Mouse (Mus musculus) neural tube, embryonic 12.5 days (tissue): ENCODE results near the gene Naa30. TPM values are rescaled to one million over a fixed set of nuclear protein-coding genes. Genes with fewer than 3 reads are reported as not detected.
A peak's percentile ranks its signal among the peaks of the same experiment; 100 is the strongest.
"Not testable (repeated sequence)": the region's sequence is repeated elsewhere in the genome, so short reads cannot be mapped to it uniquely, and the experiment has no call there.

Experiments
- ATAC-seq: fragments of 200-750 bp; cut with Nextera tagmentation; 2 replicates; pipeline ENCODE4 v1.8.0; 2017; ENCODE audit warnings: low read depth, mild to moderate bottlenecking, moderate TSS enrichment, moderate library complexity; ENCODE audit not compliant: low FRiP score
- H3K27ac ChIP-seq: fragments of 300-500 bp; sonication (generic); 2 replicates; pipeline ENCODE4 v1.5.1; 2016
- H3K27me3 ChIP-seq: fragments of 300-500 bp; sonication (generic); replicated peaks from 2 replicates; pipeline ENCODE4 v1.6.1; 2016; ENCODE audit warnings: mild to moderate bottlenecking
- H3K36me3 ChIP-seq: fragments of 300-500 bp; sonication (generic); 2 replicates; pipeline ENCODE4 v1.6.1; 2016; ENCODE audit warnings: mild to moderate bottlenecking
- H3K4me1 ChIP-seq: fragments of 300-500 bp; sonication (generic); 2 replicates; pipeline ENCODE4 v1.6.1; 2016
- H3K4me2 ChIP-seq: fragments of 300-500 bp; sonication (generic); replicated peaks from 2 replicates; pipeline ENCODE4 v1.6.1; 2016; ENCODE audit warnings: mild to moderate bottlenecking
- H3K4me3 ChIP-seq: fragments of 300-500 bp; sonication (generic); 2 replicates; pipeline ENCODE4 v1.5.1; 2016
- H3K9ac ChIP-seq: fragments of 300-500 bp; sonication (generic); 2 replicates; pipeline ENCODE4 v1.6.1; 2016; ENCODE audit warnings: mild to moderate bottlenecking
- H3K9me3 ChIP-seq: fragments of 300-500 bp; sonication (generic); 2 replicates; pipeline ENCODE4 v1.6.1; 2016; ENCODE audit warnings: mild to moderate bottlenecking
- WGBS: fragments of 180-500 bp; shearing (Covaris S2); methylation state at CpG from one replicate; pipeline ENCODE4 v1.1.7; 2016; 5-methylcytosine and 5-hydroxymethylcytosine counted together
- polyA plus RNA-seq: library from polyadenylated mRNA; unstranded; fragments of >200 nt; fragmentation: Nextera tagmentation; extraction: Ambion mirVana; gene quantifications from 2 replicates; pipeline ENCODE4 v1.2.1, GENCODE M21; 2016

Gene Naa30
- polyA plus RNA-seq, 1 experiment from 2014 or later = 26.6 TPM

DNA sequence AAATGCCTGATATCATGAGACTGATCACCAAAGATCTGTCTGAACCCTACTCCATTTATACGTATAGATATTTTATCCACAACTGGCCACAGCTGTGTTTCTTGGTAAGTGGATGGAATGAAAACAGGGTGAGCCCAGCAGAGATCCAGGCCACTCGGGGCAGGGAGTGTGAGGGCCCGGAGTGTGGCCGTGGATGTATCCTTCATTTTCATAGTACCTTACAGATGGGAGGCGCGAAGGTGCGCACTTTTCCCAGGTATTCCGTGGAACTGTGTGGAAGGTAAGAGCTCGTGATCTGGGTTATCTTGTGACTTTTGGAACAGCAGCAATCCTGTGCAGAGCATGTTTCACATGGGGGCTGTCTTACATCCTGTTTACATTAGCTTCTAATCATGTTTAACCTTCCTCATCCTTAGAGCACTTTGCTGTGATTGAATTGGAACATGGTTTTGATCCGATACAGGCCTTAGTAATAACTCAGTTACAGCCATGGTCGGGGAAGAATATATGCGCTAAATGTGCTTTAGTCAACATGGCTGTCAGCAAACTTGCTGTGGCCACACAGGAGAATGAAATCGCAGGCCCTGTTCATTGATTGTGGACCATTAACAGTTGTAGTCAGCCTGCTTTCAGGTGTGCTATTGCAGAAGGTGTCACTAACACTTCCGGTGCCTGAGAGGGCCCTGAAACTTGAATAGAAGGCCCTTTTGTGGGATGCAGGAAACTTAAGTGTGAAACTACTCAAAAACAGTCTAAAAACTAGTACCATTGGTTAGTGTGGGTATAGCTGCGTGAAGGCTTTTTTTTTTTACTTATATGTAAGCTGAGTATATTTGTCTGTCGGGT lies 1.5 kb downstream of the Naa30 start:
- ATAC-seq = no peak
- no peak overlapping the region for H3K27ac ChIP-seq

DNA sequence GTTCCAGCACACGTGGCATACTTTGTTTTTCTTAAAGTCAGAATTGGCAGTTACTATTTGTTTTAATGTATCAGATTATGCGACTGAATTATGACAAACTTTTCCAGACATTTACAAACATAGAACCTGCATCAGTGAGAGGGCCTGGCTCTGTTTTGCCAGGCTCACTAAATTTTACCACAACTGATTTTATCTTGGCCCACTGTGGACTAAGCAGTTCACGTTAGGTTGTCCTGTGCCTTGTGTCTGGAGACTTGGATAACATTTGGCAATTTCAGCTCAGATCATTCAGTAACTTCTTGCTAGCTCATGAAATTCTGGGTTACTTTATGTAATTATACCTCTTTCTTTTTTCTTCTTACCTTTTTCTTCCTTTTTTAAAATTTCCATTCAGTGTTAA lies 7.7 kb downstream of the Naa30 start:
- peaks cover under 1% of the 10 kb centered on the region for H3K4me1 ChIP-seq
- H3K9me3 ChIP-seq = no peaks in the 10 kb centered on the region
- no peak overlapping the region for H3K4me3 ChIP-seq
- ATAC-seq = no peak
- no peak overlapping the region for H3K27ac ChIP-seq
- no peak overlapping the region for H3K9ac ChIP-seq
- H3K27me3 ChIP-seq = no peaks in the 10 kb centered on the region
- no peak overlapping the region for H3K4me2 ChIP-seq
- H3K36me3 ChIP-seq = peaks cover 17% of the 10 kb centered on the region
- WGBS = 83% methylated on average over 3 of the region's 3 CpGs

More for the DNA sequence above, 1.5 kb downstream of the Naa30 start:
- Histone ChIP-seq H3K36me3 (no peaks in the 10 kb centered on the region), H3K9me3 (no peaks in the 10 kb centered on the region), H3K9ac (peak overlapping the region; percentile 96), H3K4me2 (peak overlapping the region; percentile 84), H3K4me1 (peaks cover 19% of the 10 kb centered on the region), H3K27me3 (no peaks in the 10 kb centered on the region), H3K4me3 (peak overlapping the region; percentile 98)
- WGBS = 57% methylated on average over 16 of the region's 16 CpGs

DNA sequence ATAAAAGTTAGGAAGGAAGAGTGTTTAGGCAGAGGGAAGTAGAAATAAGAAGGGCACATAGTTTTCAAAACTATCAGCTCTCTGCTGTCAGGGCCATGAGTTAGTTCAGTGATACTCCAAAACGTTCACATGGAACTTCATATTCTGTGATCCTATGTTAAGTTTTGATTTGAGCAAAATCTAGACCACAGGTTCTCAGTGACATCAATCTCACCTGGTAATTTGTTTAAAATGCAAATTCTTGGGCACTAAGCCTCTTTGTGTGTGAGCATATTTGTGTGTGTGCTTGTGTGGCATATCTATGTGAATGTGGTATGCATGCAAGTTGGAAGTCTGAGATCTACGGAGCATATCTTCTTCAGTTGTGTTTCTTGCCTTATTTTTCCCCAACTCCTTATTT lies 14.2 kb downstream of the Naa30 start:
- no peaks in the 10 kb centered on the region for H3K27me3 ChIP-seq
- H3K36me3 ChIP-seq = peaks cover 18% of the 10 kb centered on the region
- no peaks in the 10 kb centered on the region for H3K9me3 ChIP-seq
- no peak for ATAC-seq
- 91% methylated on average over 2 of the region's 2 CpGs for WGBS
- H3K27ac ChIP-seq = no peak overlapping the region
- H3K4me1 ChIP-seq = no peaks in the 10 kb centered on the region
- H3K4me3 ChIP-seq = no peak overlapping the region
- no peak overlapping the region for H3K4me2 ChIP-seq
- no peak overlapping the region for H3K9ac ChIP-seq

DNA sequence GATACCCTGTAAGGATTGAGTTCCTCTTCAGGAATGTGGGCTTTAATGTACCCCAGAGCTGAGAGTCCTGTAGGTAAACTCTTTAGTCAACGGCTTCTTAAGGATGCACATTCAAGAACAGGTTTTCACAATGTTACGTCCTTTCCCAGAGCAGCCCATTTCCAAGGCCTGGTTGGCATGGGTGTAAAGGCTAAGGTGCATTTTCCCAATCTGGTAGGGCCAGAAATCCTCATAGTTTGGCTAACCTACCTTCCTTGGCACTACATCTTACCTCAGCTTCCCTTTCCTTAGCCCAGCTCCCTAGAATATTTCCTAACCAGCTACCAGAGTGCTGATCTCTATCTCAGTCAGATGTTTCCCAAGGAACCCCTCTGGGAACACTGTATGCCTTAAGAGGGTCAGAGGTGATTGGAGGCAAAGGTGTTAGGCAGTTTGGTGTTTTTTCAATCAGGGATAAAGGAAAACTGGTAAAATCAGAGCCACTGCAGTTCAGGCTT lies 25.1 kb downstream of the Naa30 start:
- Histone ChIP-seq H3K27me3 (no peaks in the 10 kb centered on the region), H3K36me3 (no peaks in the 10 kb centered on the region), H3K4me1 (no peaks in the 10 kb centered on the region), H3K4me2 (no peak overlapping the region), H3K27ac (no peak overlapping the region), H3K4me3 (no peak overlapping the region), H3K9ac (no peak overlapping the region), H3K9me3 (no peaks in the 10 kb centered on the region)
- 92% methylated on average over 2 of the region's 2 CpGs for WGBS
- ATAC-seq = no peak

DNA sequence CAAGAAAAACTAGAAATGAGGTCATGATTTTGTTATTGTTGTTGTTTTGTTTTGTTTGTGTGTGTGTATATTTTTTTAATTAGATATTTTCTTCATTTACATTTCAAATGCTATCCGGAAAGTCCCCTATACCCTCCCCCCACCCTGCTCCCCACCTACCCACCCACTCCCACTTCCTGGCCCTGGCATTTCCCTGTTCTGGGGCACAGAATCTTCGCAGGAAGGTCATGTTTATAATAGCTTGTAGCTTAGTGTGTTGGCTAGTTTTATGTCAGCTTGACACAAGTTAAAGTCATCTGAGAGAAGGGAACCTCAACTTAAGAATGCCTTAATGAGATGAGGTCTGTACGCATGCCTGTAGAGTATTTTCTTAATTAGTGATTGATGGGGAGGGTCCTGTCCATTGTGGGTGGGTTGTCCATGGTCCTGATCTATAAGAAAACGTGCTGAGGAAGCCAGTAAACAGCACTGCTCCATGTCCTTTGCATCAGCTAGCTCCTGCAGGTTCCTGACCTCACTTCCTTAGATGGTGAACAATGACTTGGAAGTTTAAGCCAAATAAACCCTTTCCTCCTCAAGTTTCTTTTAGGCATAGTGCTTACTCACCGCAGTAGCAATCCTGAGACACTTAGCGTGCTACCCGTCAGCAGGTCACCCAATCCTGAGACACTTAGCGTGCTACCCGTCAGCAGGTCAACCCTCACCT lies 29.2 kb downstream of the Naa30 start:
- H3K27ac ChIP-seq = no peak overlapping the region
- H3K36me3 ChIP-seq = no peaks in the 10 kb centered on the region
- WGBS = 85% methylated on average over 9 of the region's 9 CpGs
- H3K27me3 ChIP-seq = no peaks in the 10 kb centered on the region
- H3K9me3 ChIP-seq = no peaks in the 10 kb centered on the region
- no peaks in the 10 kb centered on the region for H3K4me1 ChIP-seq
- H3K4me2 ChIP-seq = no peak overlapping the region
- no peak for ATAC-seq
- H3K4me3 ChIP-seq = no peak overlapping the region
- H3K9ac ChIP-seq = no peak overlapping the region

DNA sequence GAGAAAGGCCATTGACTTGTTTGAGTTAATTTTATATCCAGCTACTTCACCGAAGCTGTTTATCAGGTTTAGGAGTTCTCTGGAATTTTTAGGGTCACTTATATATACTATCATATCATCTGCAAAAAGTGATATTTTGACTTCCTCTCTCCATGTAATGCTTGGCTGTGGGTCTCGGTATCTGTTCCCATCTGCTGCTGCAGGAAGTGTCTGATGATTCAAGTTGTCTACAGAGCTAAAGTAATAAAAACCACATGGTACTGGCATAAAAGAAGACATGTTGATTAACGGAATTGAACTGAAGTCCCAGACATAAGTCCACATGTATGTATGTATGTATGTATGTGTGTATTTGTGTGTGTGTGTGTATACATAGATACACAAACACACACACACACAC lies 38.2 kb downstream of the Naa30 start:
- not testable (repeated sequence) for H3K4me3 ChIP-seq

DNA sequence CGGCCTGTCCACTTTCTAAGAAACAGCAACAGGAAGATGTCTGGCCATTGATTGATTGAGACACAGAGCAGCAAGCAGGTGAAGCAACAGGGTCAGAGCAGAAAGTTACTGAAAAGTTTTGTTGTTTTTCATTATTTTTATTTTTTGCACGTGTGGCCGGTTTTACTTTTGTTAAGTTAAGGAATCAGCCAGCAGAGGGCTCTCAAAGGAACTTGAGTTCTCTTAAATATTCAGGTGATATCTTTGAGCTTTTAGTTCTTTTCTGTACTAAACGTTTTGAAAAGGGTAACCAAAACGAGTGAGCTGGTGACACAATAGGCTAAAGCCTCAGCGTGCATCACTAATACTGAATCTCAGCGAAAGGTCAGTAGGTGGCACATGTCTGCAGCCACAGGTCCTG lies 46.7 kb downstream of the Naa30 start:
- Histone ChIP-seq H3K27me3 (no peaks in the 10 kb centered on the region), H3K36me3 (no peaks in the 10 kb centered on the region), H3K4me2 (no peak overlapping the region), H3K9me3 (no peaks in the 10 kb centered on the region), H3K9ac (no peak overlapping the region), H3K4me1 (no peaks in the 10 kb centered on the region), H3K4me3 (no peak overlapping the region), H3K27ac (no peak overlapping the region)
- WGBS = 73% methylated on average over 7 of the region's 7 CpGs
- no peak for ATAC-seq

More for the DNA sequence above, 38.2 kb downstream of the Naa30 start:
- not testable (repeated sequence) for H3K27me3 ChIP-seq, H3K9ac ChIP-seq, H3K36me3 ChIP-seq, H3K27ac ChIP-seq, H3K9me3 ChIP-seq, H3K4me1 ChIP-seq, ATAC-seq, H3K4me2 ChIP-seq
- WGBS = 90% methylated on average over 3 of the region's 3 CpGs

DNA sequence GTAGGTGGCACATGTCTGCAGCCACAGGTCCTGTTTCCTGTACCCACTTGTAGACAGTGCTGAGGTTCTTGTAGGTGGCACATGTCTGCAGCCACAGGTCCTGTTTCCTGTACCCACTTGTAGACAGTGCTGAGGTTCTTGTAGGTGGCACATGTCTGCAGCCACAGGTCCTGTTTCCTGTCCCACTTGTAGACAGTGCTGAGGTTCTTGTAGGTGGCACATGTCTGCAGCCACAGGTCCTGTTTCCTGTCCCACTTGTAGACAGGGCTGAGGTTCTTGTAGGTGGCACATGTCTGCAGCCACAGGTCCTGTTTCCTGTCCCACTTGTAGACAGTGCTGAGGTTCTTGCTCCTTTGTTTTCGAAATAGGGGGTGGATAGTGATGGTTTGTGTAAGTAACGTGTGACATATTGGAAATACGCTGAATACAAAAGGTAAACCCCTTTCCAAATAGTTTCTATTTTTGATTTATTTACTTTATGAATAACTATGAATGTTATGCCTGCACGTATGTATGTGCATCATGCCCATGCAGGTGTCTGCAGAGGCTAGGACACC lies 47.5 kb downstream of the Naa30 start:
- H3K9ac ChIP-seq, H3K27me3 ChIP-seq, H3K4me2 ChIP-seq, H3K4me1 ChIP-seq, H3K27ac ChIP-seq, H3K4me3 ChIP-seq, H3K36me3 ChIP-seq, H3K9me3 ChIP-seq, ATAC-seq: not testable (repeated sequence)
- WGBS = 90% methylated on average over 4 of the region's 4 CpGs

DNA sequence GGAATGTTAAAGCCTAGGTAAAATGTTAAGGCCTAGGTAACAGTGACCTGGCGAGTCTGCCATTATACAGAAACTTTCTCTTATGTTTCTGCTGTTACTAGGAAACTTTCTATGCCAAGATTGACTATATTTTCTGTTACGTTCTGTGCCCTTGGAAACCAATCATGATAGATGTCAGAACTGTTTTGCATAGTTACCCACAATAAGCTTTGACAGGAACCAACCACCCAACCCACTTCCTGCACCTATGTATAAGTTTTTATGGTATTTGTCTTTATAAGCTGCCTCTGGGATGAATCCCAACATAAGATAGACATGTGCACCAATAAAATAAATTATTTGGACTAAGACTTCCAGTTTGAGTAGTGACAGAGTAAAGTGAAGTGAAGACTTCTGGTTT lies 49.7 kb downstream of the Naa30 start:
- ATAC-seq = no peak
- H3K4me2 ChIP-seq = no peak overlapping the region

DNA sequence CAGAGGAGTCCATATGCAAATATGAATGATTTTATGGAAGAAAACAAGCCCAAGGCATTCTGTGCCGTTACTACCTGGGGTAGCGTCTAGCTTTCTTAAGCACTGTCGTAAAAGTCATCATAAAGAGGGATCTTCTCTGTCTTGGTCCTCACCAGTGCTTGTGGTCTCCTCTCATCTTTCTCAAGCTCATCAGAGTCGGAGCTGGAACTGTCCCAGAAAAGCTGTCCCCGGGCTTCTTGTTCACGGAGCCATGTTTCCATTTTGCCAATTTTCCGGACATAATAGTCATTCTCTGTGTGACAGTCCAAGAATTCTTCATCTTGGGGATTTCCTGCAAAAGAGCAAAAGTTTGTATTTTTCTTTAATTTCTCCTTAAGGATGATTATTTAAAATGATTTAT lies 54.4 kb downstream of the Naa30 start:
- Histone ChIP-seq H3K27me3 (no peaks in the 10 kb centered on the region), H3K9ac (no peak overlapping the region), H3K4me2 (no peak overlapping the region), H3K36me3 (no peaks in the 10 kb centered on the region), H3K4me3 (no peak overlapping the region), H3K9me3 (no peaks in the 10 kb centered on the region), H3K4me1 (no peaks in the 10 kb centered on the region), H3K27ac (no peak overlapping the region)
- 76% methylated on average over 7 of the region's 7 CpGs for WGBS
- no peak for ATAC-seq

More for the DNA sequence above, 49.7 kb downstream of the Naa30 start:
- Histone ChIP-seq H3K36me3 (no peaks in the 10 kb centered on the region), H3K4me1 (no peaks in the 10 kb centered on the region), H3K9me3 (no peaks in the 10 kb centered on the region), H3K9ac (no peak overlapping the region), H3K27me3 (no peaks in the 10 kb centered on the region), H3K4me3 (no peak overlapping the region), H3K27ac (no peak overlapping the region)
- WGBS = 94% methylated on average over 2 of the region's 2 CpGs

DNA sequence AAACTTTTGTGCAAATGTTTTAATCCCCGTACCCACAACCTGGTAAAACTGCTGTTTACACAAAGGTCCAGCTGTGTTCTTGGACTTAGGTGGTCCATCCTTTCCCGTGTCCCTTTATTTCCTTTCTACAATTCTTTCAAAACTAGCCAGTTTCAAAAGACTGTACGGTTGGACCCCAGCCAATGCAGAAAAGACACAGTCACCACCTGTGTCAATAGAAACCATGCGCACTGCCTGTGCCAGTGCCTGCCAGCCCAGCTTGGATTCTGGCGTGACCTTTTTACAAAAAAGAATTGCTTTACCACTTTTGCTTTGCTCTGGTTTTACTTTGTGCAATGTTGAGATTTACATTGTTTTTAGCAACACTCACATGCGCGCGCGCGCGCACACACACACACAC lies 55.0 kb downstream of the Naa30 start:
- no peaks in the 10 kb centered on the region for H3K36me3 ChIP-seq
- H3K9me3 ChIP-seq = no peaks in the 10 kb centered on the region
- WGBS = 85% methylated on average over 11 of the region's 11 CpGs
- H3K4me3 ChIP-seq = no peak overlapping the region
- no peak overlapping the region for H3K9ac ChIP-seq
- no peak overlapping the region for H3K4me2 ChIP-seq
- no peaks in the 10 kb centered on the region for H3K27me3 ChIP-seq
- no peak for ATAC-seq
- no peak overlapping the region for H3K27ac ChIP-seq
- no peaks in the 10 kb centered on the region for H3K4me1 ChIP-seq

DNA sequence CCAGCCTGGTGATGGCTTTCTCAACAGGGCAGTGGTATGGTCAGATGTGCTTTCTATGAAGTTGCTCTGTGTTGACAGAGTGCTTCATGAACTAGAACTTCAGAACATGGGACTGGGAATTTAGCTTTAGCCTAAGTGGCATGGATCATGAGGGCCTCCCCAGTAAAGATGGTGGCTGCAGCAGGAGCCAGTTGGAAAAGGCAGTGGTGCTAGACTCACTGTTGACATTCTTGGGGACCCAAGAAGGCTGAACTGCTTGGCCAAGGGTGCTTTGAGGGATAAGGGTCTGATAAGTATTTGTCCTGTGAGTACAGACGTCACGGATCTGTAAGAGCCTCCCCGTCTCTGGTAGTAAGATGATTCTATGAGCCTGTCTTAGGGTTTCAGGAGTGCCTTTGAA lies 59.8 kb downstream of the Naa30 start:
- Histone ChIP-seq H3K4me2 (no peak overlapping the region), H3K27me3 (no peaks in the 10 kb centered on the region), H3K9ac (no peak overlapping the region), H3K27ac (no peak overlapping the region), H3K4me1 (no peaks in the 10 kb centered on the region), H3K36me3 (no peaks in the 10 kb centered on the region), H3K4me3 (no peak overlapping the region), H3K9me3 (no peaks in the 10 kb centered on the region)
- WGBS = 93% methylated on average over 3 of the region's 3 CpGs
- no peak for ATAC-seq
